Mouse (Mus musculus) limb, embryonic 14.5 days (tissue): ENCODE measurements around the gene Lhfp. TPM values are rescaled to one million over a fixed set of nuclear protein-coding genes. Genes with fewer than 3 reads are reported as not detected.
A peak's percentile ranks its signal among the peaks of the same experiment; 100 is the strongest.
"Not testable (repeated sequence)": the region's sequence is repeated elsewhere in the genome, so short reads cannot be mapped to it uniquely, and the experiment has no call there.

ENCODE experiments used
- ATAC-seq: fragments of 200-750 bp; cut with Nextera tagmentation; 2 replicates; pipeline ENCODE4 v1.8.0; 2017; ENCODE audit warnings: low read depth, moderate number of reproducible peaks, moderate TSS enrichment; ENCODE audit not compliant: low FRiP score
- DNase-seq: peaks from one replicate; pipeline ENCODE4 v3.0.0-alpha.2; 2015; ENCODE audit warnings: low spot score
- H3K27ac ChIP-seq: fragments of 300-500 bp; sonication (generic); replicated peaks from 2 replicates; pipeline ENCODE4 v1.5.1; 2014; ENCODE audit warnings: low read depth, mild to moderate bottlenecking, low read length, moderate library complexity, mixed read lengths
- H3K27me3 ChIP-seq: fragments of 300-500 bp; sonication (generic); 2 replicates; pipeline ENCODE4 v1.6.1; 2014; ENCODE audit warnings: low read length, mixed read lengths; ENCODE audit not compliant: control insufficient read depth, insufficient read depth
- H3K36me3 ChIP-seq: fragments of 300-500 bp; sonication (generic); 2 replicates; pipeline ENCODE4 v1.6.1; 2014; ENCODE audit warnings: mild to moderate bottlenecking, low read length, moderate library complexity, mixed read lengths; ENCODE audit not compliant: control insufficient read depth, insufficient read depth
- H3K4me1 ChIP-seq: fragments of 300-500 bp; sonication (generic); 2 replicates; pipeline ENCODE4 v1.6.1; 2014; ENCODE audit warnings: antibody characterized with exemption, low read length, mixed read lengths; ENCODE audit not compliant: control insufficient read depth, insufficient read depth
- H3K4me2 ChIP-seq: fragments of 300-500 bp; sonication (generic); replicated peaks from 2 replicates; pipeline ENCODE4 v1.6.1; 2014; ENCODE audit warnings: low read depth, mild to moderate bottlenecking, low read length, moderate library complexity; ENCODE audit not compliant: severe bottlenecking
- H3K4me3 ChIP-seq: fragments of 300-500 bp; sonication (generic); replicated peaks from 2 replicates; pipeline ENCODE4 v1.5.1; 2014; ENCODE audit warnings: low read length
- H3K9ac ChIP-seq: fragments of 300-500 bp; sonication (generic); 2 replicates; pipeline ENCODE4 v1.6.1; 2014; ENCODE audit warnings: mild to moderate bottlenecking, low read depth, low read length, moderate library complexity; ENCODE audit not compliant: severe bottlenecking
- H3K9me3 ChIP-seq: fragments of 300-500 bp; sonication (generic); 2 replicates; pipeline ENCODE4 v1.6.1; 2016; ENCODE audit warnings: low read length; ENCODE audit not compliant: control insufficient read depth
- POLR2A ChIP-seq: fragments of 200-500 bp; IDR thresholded peaks from 2 replicates; pipeline ENCODE4 v1.8.0; 2012; ENCODE audit warnings: inconsistent platforms, mild to moderate bottlenecking, moderate library complexity, borderline replicate concordance; ENCODE audit not compliant: insufficient read depth, insufficient read length; ENCODE audit errors: extremely low read depth
- WGBS: fragments of 180-500 bp; shearing (Covaris S2); extraction: QIAGEN DNeasy Blood & Tissue Kit; methylation state at CpG from one replicate; pipeline ENCODE4 v1.1.7; 2014; 5-methylcytosine and 5-hydroxymethylcytosine counted together
- polyA plus RNA-seq, 2 experiments: library from polyadenylated mRNA; depleted of rRNA in 1 of 2; stranded (reverse) in 1 of 2; unstranded in 1 of 2; fragments of >200 nt; fragmentation: Nextera tagmentation in 1 of 2; extraction: Ambion mirVana in 1 of 2; gene quantifications; 2 replicates each; pipeline versions ENCODE4 v1.2.1 to v1.2.3; 2012 to 2014

The Lhfp gene
- polyA plus RNA-seq, 2 experiments: 83.3 to 94.0 TPM

- Histone ChIP-seq H3K27ac (no peak overlapping the region), H3K4me2 (no peak overlapping the region), H3K36me3 (no peaks in the 10 kb centered on the region), H3K4me1 (peaks cover 11% of the 10 kb centered on the region), H3K9me3 (no peaks in the 10 kb centered on the region), H3K4me3 (no peak overlapping the region), H3K27me3 (no peaks in the 10 kb centered on the region), H3K9ac (no peak overlapping the region)
- no peak for ATAC-seq
- WGBS: 19% methylated on average over 12 of the region's 12 CpGs
- no peak for DNase-seq
- no peak for TF ChIP-seq POLR2A
Observed at GRCm38 (mm10) chr3:53102757-53103153, 61.4 kb downstream of the Lhfp start.

DNA sequence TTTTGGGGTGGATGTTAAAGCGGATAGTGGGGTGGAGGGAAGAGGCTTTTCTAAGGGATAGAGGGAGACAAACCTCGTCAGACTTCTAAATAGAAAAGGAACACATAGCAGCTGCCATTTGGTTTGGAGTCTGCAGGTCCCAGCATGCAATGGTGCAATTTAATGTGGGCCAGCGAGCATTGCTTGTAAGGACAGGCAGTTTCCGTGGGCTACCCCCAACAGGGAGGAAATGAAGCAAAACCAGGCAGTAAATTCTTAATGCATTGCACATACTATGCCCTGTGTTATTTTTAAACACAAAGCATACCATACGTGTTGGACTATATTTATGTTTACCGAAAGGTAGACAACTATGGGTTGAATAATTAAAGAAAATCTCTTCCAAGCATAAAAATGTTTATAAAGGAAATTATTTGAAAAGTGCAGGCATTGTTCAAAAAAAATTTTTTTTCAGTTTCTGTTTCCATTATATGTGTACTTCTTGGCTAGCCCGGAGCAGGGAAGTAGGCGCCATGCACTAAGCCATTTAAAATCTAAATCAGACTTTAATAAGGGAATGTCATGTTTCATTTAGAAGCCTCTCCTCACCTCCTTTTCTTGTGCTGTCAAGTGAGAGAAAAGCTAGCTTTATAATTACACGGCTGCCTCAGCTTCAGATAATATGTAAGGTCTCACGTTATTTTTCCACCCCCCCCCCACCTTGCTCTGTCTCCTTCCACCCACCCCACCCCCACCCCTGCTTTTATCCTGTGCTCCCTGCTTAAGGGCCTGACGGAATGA is 67.5 kb downstream of the Lhfp start:
- H3K4me2 ChIP-seq: no peak overlapping the region
- 28% methylated on average over 11 of the region's 11 CpGs for WGBS
- no peak for TF ChIP-seq POLR2A

DNA sequence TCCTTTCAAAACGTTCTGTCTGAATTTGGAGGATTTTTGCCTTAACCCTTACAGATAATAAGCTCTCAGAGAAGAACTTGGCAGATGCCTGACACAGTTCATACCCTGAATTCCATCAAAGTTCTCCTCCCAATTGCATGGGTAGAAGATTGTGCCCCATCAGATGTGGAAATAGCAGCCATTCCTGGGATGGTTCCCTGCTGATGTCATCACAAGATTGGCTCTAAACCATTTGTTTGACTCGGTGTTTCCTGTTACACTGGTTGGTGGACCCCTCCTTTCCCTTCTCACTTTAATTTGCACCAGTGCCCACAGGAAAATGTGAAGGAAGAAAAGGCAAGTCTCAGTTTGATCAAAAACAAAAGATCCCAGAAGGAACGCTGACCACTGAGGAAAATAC is 68.6 kb downstream of the Lhfp start:
- ATAC-seq: peak; percentile 68

More for the DNA sequence above, 67.5 kb downstream of the Lhfp start:
- Histone ChIP-seq H3K36me3 (no peaks in the 10 kb centered on the region; the same call in 1 of the 2 replicates), H3K9me3 (peaks cover 9% of the 10 kb centered on the region; the same call in 1 of the 2 replicates), H3K9ac (no peak overlapping the region), H3K27ac (no peak overlapping the region; the same call in 1 of the 2 replicates), H3K4me1 (peaks cover 12% of the 10 kb centered on the region), H3K4me3 (no peak overlapping the region), H3K27me3 (no peaks in the 10 kb centered on the region)
- DNase-seq (peak; percentile 29), ATAC-seq (no peak)

DNA sequence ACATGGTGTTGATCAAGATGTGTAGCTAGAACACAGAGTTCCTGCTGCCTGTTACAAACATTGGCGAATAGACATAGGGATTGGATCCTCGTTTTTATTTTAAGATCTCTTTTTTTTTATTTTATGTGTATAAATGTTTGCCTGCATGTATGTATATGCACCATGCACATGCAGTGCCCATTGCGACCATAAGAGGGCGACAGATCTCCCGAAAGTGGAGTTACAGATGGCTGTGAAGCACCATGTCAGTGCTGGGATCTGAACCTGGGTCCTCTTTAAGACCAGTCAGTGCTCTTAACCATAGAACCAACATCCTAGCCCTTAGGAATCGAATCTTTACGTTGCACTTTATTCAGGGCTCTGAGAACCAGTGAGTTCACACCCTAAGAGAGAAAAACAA is 70.7 kb downstream of the Lhfp start:
- DNase-seq (no peak), ATAC-seq (no peak)
- Histone ChIP-seq H3K9me3 (peaks cover 9% of the 10 kb centered on the region; the same call in 1 of the 2 replicates), H3K36me3 (no peaks in the 10 kb centered on the region; the same call in 1 of the 2 replicates), H3K4me3 (no peak overlapping the region), H3K4me1 (peaks cover 12% of the 10 kb centered on the region), H3K27me3 (no peaks in the 10 kb centered on the region), H3K27ac (no peak overlapping the region), H3K4me2 (no peak overlapping the region), H3K9ac (no peak overlapping the region)
- TF ChIP-seq POLR2A: no peak
- WGBS: 95% methylated on average over 7 of the region's 7 CpGs

More for the DNA sequence above, 68.6 kb downstream of the Lhfp start:
- Histone ChIP-seq H3K4me1 (peaks cover 12% of the 10 kb centered on the region), H3K36me3 (no peaks in the 10 kb centered on the region; the same call in 1 of the 2 replicates), H3K27me3 (no peaks in the 10 kb centered on the region), H3K9ac (no peak overlapping the region), H3K9me3 (peaks cover 9% of the 10 kb centered on the region; the same call in 1 of the 2 replicates), H3K27ac (no peak overlapping the region), H3K4me3 (no peak overlapping the region), H3K4me2 (no peak overlapping the region)
- 24% methylated on average over 3 of the region's 3 CpGs for WGBS
- DNase-seq: peak; percentile 43
- TF ChIP-seq POLR2A: no peak

DNA sequence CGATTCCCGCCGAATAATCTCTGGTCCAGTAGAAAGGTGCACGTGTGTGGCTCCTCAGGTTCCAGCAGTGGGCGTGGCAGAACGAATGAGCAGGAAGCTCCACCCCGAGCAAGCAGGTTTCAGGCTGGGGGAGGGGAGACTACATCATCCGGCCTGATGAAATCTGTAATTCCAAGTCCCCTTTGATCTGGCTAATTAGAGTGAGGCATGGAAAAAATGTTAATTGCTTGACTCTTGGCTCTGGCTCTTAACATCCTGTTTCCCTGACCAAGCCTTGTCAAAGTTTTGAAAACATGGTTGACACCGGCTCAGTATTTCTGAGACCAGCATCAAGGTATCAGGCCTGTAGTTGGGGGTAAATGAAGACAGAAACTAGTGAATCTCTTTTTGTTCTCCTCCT is 77.4 kb downstream of the Lhfp start:
- H3K4me3 ChIP-seq, H3K27me3 ChIP-seq, H3K4me1 ChIP-seq, H3K4me2 ChIP-seq, H3K9me3 ChIP-seq, DNase-seq, H3K36me3 ChIP-seq, H3K27ac ChIP-seq, H3K9ac ChIP-seq, ATAC-seq: not testable (repeated sequence)
- 48% methylated on average over 2 of the region's 9 CpGs for WGBS
